Mouse (Mus musculus): ENCODE data around the gene Try10.
"Not testable (repeated sequence)": the region's sequence is repeated elsewhere in the genome, so short reads cannot be mapped to it uniquely, and the experiment has no call there.

Try10 gene

DNA sequence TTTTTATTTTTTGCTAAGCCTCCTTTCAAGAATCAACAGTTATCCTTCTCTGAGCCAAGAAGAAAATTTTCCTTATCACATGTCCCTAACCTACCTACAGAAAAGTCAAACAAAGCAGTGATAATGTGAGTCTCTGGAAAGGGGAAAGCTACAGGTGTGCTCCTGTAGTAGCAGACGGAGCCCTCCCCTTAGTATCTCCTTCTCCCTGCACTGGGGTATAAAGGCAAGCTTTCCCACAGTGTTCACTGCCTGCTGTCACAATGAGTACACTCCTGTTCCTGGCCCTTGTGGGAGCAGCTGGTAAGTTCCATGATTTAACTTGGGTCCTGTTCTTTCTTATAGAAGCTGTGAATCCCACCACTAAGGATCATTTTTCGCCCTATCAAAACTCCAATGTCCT, at the start of gene Try10:
Gene Try10 (plus strand): TSS at position 174 of the 400 bp plus-strand sequence.
- no peak for DNase-seq (ENCODE audit: low read depth)

- DNase-seq (ENCODE audit: low read depth): not testable (repeated sequence)
Observed at GRCm38 (mm10) chr6:41316741-41317140, 37.2 kb upstream of the Try10 start, which contains the start of gene Try5. Try5 (minus strand) TSS chr6:41316841.

DNA sequence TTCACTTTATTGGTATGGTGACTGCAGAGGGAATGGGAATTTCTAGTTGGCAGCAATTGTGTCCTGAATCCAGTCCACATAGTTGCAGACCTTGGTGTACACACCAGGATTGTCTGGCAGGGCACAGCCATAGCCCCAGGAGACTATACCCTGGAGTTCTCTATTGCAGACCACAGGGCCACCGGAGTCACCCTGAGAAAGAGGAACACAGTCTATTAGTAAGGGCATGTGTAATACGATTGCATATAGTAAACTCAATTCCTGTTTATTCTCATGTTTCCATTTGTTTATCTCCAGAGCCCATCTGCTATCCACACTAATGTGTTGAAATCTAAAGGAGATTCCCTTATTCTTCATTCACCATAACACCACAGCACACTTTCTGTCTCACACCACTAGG, 19.9 kb downstream of the Try10 start:
- DNase-seq (ENCODE audit: low read depth): not testable (repeated sequence)

DNA sequence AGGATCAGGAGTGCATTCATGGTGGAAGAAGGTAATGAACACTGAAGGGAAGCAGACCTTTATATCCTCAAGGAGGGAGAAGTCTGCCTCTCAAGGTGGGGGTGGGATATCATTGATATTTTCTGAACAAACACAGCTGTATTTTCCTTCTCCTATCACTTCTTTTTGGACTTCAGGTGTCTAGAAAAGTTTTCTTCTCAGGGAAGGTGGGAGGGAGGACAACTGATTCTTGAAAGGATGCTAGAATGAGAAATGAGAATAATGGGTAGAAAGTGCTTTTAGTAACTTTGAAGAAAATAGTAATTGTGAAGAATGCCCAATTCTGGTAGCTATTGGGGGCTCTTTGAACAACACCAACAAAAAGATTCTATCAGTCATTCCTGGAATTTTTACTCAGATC, 23.7 kb downstream of the Try10 start, which contains the start of gene Prss3:
Gene Prss3 (minus strand): TSS at position 101 of the 400 bp plus-strand sequence.
- not testable (repeated sequence) for DNase-seq (ENCODE audit: low read depth)

- DNase-seq (ENCODE audit: low read depth): no peak
Observed at GRCm38 (mm10) chr6:41386781-41387180, 32.9 kb downstream of the Try10 start.

DNA sequence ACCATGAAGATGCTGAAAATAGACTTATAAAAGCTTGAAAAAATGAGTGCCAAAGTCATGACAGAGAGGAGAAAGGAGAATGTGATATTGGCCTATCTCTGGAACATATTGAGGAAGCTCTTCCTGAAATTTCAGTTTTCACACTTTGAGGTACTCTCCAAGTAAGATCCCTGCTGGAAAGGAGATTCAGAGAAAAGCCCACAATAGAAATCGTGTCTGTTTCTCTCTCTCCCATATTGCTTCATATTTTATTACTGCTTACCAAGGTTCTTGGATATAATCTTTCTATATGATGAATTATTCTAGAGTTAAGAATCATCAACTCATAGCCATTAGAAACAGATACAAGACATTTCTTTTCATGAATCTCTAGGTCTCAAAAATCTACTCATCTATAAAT, 37.7 kb downstream of the Try10 start:
- not testable (repeated sequence) for DNase-seq (ENCODE audit: low read depth)

DNA sequence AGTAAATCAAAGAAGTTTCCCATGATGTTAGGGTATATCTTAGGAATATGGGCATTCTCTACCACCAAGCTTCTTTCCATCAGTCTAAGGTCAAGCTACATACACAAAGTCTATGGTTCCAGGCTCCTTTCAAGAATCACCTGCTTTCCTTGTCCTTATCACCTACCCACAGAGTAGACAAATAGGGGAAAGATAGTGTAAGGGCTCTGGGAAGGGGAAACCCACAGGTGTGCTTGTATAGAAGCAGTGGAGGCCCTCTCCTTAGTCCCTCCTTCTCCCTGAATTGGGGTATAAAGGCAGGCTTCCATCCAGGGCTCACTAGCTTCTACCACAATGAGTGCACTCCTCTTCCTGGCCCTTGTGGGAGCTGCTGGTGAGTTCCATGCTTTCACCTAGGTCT, 38.2 kb downstream of the Try10 start, which contains the start of gene Gm5771:
Gene Gm5771 (plus strand): TSS at position 301 of the 400 bp plus-strand sequence.
- DNase-seq (ENCODE audit: low read depth): not testable (repeated sequence)
